Mouse (Mus musculus): Measurements from ENCODE around the gene Trit1.
"Not testable (repeated sequence)": the region's sequence is repeated elsewhere in the genome, so short reads cannot be mapped to it uniquely, and the experiment has no call there.

Trit1 gene

GRCm38 (mm10) chr4:122998537-122999262, 17.7 kb upstream of the Trit1 start:
- DNase-seq: no peak

- DNase-seq: no peak
These were observed 17.1 kb upstream of the Trit1 start for GRCm38 (mm10) chr4:122999263-122999691.

- no peak for DNase-seq
These were observed 16.3 kb upstream of the Trit1 start for GRCm38 (mm10) chr4:123000130-123000529.

- no peak for DNase-seq
These were observed 15.6 kb upstream of the Trit1 start for GRCm38 (mm10) chr4:123000617-123001342.

GRCm38 (mm10) chr4:123005054-123005966, 11.1 kb upstream of the Trit1 start:
- peak in 1 of 2 experiments; percentile 34 for DNase-seq

- DNase-seq: not testable (repeated sequence)
These were observed 3.9 kb upstream of the Trit1 start for GRCm38 (mm10) chr4:123012501-123012900.

GRCm38 (mm10) chr4:123013346-123013945, 3.0 kb upstream of the Trit1 start:
- DNase-seq: no peak

- DNase-seq: no peak
These were observed 2.4 kb upstream of the Trit1 start for GRCm38 (mm10) chr4:123013949-123014406.

- DNase-seq: no peak
These were observed 1.7 kb upstream of the Trit1 start for GRCm38 (mm10) chr4:123014501-123015282.

- DNase-seq: no peak
These were observed 5.2 kb downstream of the Trit1 start for GRCm38 (mm10) chr4:123021591-123021990.

GRCm38 (mm10) chr4:123022896-123023295, 6.5 kb downstream of the Trit1 start:
- no peak for DNase-seq

- DNase-seq: no peak
These were observed 9.0 kb downstream of the Trit1 start for GRCm38 (mm10) chr4:123025418-123025817.

GRCm38 (mm10) chr4:123026161-123026560, 9.8 kb downstream of the Trit1 start:
- DNase-seq: no peak

- DNase-seq: no peak
These were observed 10.2 kb downstream of the Trit1 start for GRCm38 (mm10) chr4:123026597-123026996.

- no peak for DNase-seq
These were observed 18.4 kb downstream of the Trit1 start for GRCm38 (mm10) chr4:123034841-123035240.

GRCm38 (mm10) chr4:123035636-123036035, 19.2 kb downstream of the Trit1 start:
- DNase-seq: no peak

GRCm38 (mm10) chr4:123036710-123037109, 20.3 kb downstream of the Trit1 start:
- DNase-seq: no peak

- DNase-seq: no peak
These were observed 24.7 kb downstream of the Trit1 start for GRCm38 (mm10) chr4:123041131-123041530.

- DNase-seq: no peak
These were observed 27.5 kb downstream of the Trit1 start for GRCm38 (mm10) chr4:123043858-123044257.

GRCm38 (mm10) chr4:123044842-123045241, 28.4 kb downstream of the Trit1 start:
- DNase-seq: peak in 1 of 2 experiments; percentile 34

GRCm38 (mm10) chr4:123046300-123046699, 29.9 kb downstream of the Trit1 start:
- peak; percentile 37 to 72 for DNase-seq
